Mouse (Mus musculus): ENCODE results near the gene Fads1. TPM values are rescaled to one million over a fixed set of nuclear protein-coding genes. Genes with fewer than 3 reads are reported as not detected.

Fads1 gene
- polyA plus RNA-seq (2014; fragmentation: Nextera tagmentation; extraction: Ambion mirVana): 64.6 and 65.8 TPM in 2 replicates

DNA sequence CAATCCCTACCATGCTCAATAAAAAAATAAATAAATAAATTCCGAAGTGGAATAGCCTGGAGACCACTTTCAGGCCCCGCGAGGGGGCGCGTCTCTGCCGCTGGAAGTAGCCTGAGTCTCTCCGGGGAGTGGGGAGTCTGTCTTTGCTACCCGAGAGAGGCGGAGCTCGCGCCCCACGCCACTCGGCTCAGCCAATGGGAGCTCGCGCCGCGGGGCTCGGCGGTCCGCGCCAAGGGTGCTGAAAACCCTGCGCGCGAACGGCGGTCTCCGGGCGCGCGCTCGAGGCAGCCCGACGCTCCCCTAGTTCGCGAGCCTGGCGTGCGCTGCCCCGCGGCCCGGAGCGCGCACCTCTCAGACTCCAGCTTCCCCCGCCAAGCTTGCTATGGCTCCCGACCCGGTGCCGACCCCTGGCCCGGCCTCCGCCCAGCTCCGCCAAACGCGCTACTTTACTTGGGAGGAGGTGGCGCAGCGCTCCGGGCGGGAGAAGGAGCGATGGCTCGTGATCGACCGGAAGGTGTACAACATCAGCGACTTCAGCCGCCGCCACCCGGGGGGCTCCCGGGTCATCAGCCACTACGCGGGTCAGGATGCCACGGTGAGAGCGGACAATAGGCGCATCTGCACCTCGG is at the start of gene Fads1:
TSS of gene Fads1 (plus strand) at position 219 of the 629 bp plus-strand sequence.
- Histone ChIP-seq H3K27me3 (ENCODE audit: control insufficient read depth, insufficient read depth, low read length) (no peaks in the 10 kb centered on the region), H3K4me3 (ENCODE audit: low read depth, low read length) (peak within 1 kb of the TSS; percentile 77), H3K9ac (ENCODE audit: low read depth, low read length) (peak within 1 kb of the TSS; percentile 86), H3K4me2 (peak within 1 kb of the TSS; percentile 80), H3K27ac (ENCODE audit: low read depth, low read length) (peak within 1 kb of the TSS; percentile 80), H3K9me3 (replicated peaks; ENCODE audit: control insufficient read depth, low read length) (no peaks in the 10 kb centered on the region), H3K36me3 (ENCODE audit: control insufficient read depth, insufficient read depth, low read length) (peaks cover 23% of the 10 kb centered on the region), H3K4me1 (ENCODE audit: control insufficient read depth, insufficient read depth, low read length) (peaks cover 15% of the 10 kb centered on the region)
- WGBS (ENCODE audit: insufficient replicate concordance): under 1% methylated on average over 70 of the region's 70 CpGs
- peak; percentile 96 for ATAC-seq (replicated peaks; ENCODE audit: insufficient number of reproducible peaks, low FRiP score, low TSS enrichment)

GRCm38 (mm10) chr19:10134692-10135091 is 48.0 kb upstream of the Fads1 start:
- Histone ChIP-seq H3K9ac (ENCODE audit: low read depth, low read length) (no peak overlapping the region), H3K4me2 (no peak overlapping the region), H3K36me3 (ENCODE audit: control insufficient read depth, insufficient read depth, low read length) (no peaks in the 10 kb centered on the region), H3K4me1 (ENCODE audit: control insufficient read depth, insufficient read depth, low read length) (no peaks in the 10 kb centered on the region), H3K27ac (ENCODE audit: low read depth, low read length) (no peak overlapping the region), H3K9me3 (replicated peaks; ENCODE audit: control insufficient read depth, low read length) (no peaks in the 10 kb centered on the region), H3K27me3 (ENCODE audit: control insufficient read depth, insufficient read depth, low read length) (no peaks in the 10 kb centered on the region), H3K4me3 (ENCODE audit: low read depth, low read length) (no peak overlapping the region)
- 39% methylated on average over 2 of the region's 2 CpGs for WGBS (ENCODE audit: insufficient replicate concordance)
- ATAC-seq (replicated peaks; ENCODE audit: insufficient number of reproducible peaks, low FRiP score, low TSS enrichment): no peak

DNA sequence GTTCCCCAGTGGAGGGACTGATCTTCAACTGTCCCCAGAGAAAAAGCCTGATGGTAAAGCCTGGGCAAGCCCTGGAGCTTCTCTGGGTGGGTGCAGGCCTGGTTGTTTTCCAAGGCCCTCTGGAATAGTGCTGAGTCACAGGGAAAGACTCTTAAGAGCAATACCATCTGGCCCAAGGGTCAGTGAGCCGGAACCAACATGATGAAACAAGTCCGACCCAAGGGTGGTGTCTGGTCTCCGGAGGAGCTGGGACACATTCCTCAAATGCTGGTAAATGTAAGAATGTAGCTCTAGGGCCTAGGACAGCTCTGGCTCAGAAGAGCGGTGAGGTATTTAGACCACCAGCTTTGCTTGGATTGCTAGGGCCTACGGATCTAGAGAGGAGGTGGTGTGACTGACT is 45.3 kb upstream of the Fads1 start:
- 67% methylated on average over 5 of the region's 5 CpGs for WGBS (ENCODE audit: insufficient replicate concordance)
- no peak overlapping the region for H3K9ac ChIP-seq (ENCODE audit: low read depth, low read length)
- H3K4me3 ChIP-seq (ENCODE audit: low read depth, low read length): no peak overlapping the region
- no peak for ATAC-seq (replicated peaks; ENCODE audit: insufficient number of reproducible peaks, low FRiP score, low TSS enrichment)
- H3K9me3 ChIP-seq (replicated peaks; ENCODE audit: control insufficient read depth, low read length): no peaks in the 10 kb centered on the region
- no peaks in the 10 kb centered on the region for H3K4me1 ChIP-seq (ENCODE audit: control insufficient read depth, insufficient read depth, low read length)
- H3K4me2 ChIP-seq: no peak overlapping the region
- H3K36me3 ChIP-seq (ENCODE audit: control insufficient read depth, insufficient read depth, low read length): no peaks in the 10 kb centered on the region
- no peak overlapping the region for H3K27ac ChIP-seq (ENCODE audit: low read depth, low read length)
- H3K27me3 ChIP-seq (ENCODE audit: control insufficient read depth, insufficient read depth, low read length): no peaks in the 10 kb centered on the region

GRCm38 (mm10) chr19:10139736-10140135 is 43.0 kb upstream of the Fads1 start:
- H3K4me2 ChIP-seq: no peak overlapping the region
- no peak overlapping the region for H3K4me3 ChIP-seq (ENCODE audit: low read depth, low read length)
- no peak for ATAC-seq (replicated peaks; ENCODE audit: insufficient number of reproducible peaks, low FRiP score, low TSS enrichment)
- H3K36me3 ChIP-seq (ENCODE audit: control insufficient read depth, insufficient read depth, low read length): no peaks in the 10 kb centered on the region
- no peaks in the 10 kb centered on the region for H3K4me1 ChIP-seq (ENCODE audit: control insufficient read depth, insufficient read depth, low read length)
- WGBS (ENCODE audit: insufficient replicate concordance): 66% methylated on average over 6 of the region's 6 CpGs
- H3K9ac ChIP-seq (ENCODE audit: low read depth, low read length): no peak overlapping the region
- no peaks in the 10 kb centered on the region for H3K27me3 ChIP-seq (ENCODE audit: control insufficient read depth, insufficient read depth, low read length)
- no peak overlapping the region for H3K27ac ChIP-seq (ENCODE audit: low read depth, low read length)
- no peaks in the 10 kb centered on the region for H3K9me3 ChIP-seq (replicated peaks; ENCODE audit: control insufficient read depth, low read length)

GRCm38 (mm10) chr19:10143667-10144066 is 39.0 kb upstream of the Fads1 start:
- no peak for ATAC-seq (replicated peaks; ENCODE audit: insufficient number of reproducible peaks, low FRiP score, low TSS enrichment)
- Histone ChIP-seq H3K36me3 (ENCODE audit: control insufficient read depth, insufficient read depth, low read length) (no peaks in the 10 kb centered on the region), H3K27ac (ENCODE audit: low read depth, low read length) (no peak overlapping the region), H3K4me3 (ENCODE audit: low read depth, low read length) (no peak overlapping the region), H3K27me3 (ENCODE audit: control insufficient read depth, insufficient read depth, low read length) (no peaks in the 10 kb centered on the region), H3K9ac (ENCODE audit: low read depth, low read length) (no peak overlapping the region), H3K4me2 (no peak overlapping the region), H3K9me3 (replicated peaks; ENCODE audit: control insufficient read depth, low read length) (no peaks in the 10 kb centered on the region), H3K4me1 (ENCODE audit: control insufficient read depth, insufficient read depth, low read length) (no peaks in the 10 kb centered on the region)
- 65% methylated on average over 2 of the region's 2 CpGs for WGBS (ENCODE audit: insufficient replicate concordance)

DNA sequence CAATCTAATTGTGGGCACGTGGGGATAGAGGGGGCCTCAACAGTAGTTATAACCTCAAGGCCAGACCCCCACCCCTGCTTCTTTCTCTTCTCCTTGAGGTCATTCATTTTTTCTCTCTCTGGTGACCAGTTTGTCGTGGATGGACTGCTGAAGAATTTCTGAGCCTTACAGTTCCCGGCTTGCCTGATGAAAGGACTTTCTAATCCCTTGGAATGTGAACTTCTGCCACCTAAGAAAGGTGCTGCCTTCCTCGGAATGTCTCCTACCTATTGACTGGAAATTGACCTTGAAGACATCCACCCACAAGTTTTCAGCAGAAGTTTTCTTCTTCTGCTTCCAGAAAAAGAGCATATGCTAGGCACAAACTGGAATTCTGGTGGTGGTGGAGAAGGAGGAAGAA is 38.2 kb upstream of the Fads1 start:
- no peaks in the 10 kb centered on the region for H3K36me3 ChIP-seq (ENCODE audit: control insufficient read depth, insufficient read depth, low read length)
- H3K4me1 ChIP-seq (ENCODE audit: control insufficient read depth, insufficient read depth, low read length): no peaks in the 10 kb centered on the region
- no peak overlapping the region for H3K9ac ChIP-seq (ENCODE audit: low read depth, low read length)
- H3K27me3 ChIP-seq (ENCODE audit: control insufficient read depth, insufficient read depth, low read length): no peaks in the 10 kb centered on the region
- H3K27ac ChIP-seq (ENCODE audit: low read depth, low read length): no peak overlapping the region
- no peaks in the 10 kb centered on the region for H3K9me3 ChIP-seq (replicated peaks; ENCODE audit: control insufficient read depth, low read length)
- no peak overlapping the region for H3K4me3 ChIP-seq (ENCODE audit: low read depth, low read length)
- H3K4me2 ChIP-seq: no peak overlapping the region
- 52% methylated on average over 4 of the region's 4 CpGs for WGBS (ENCODE audit: insufficient replicate concordance)
- ATAC-seq (replicated peaks; ENCODE audit: insufficient number of reproducible peaks, low FRiP score, low TSS enrichment): no peak

DNA sequence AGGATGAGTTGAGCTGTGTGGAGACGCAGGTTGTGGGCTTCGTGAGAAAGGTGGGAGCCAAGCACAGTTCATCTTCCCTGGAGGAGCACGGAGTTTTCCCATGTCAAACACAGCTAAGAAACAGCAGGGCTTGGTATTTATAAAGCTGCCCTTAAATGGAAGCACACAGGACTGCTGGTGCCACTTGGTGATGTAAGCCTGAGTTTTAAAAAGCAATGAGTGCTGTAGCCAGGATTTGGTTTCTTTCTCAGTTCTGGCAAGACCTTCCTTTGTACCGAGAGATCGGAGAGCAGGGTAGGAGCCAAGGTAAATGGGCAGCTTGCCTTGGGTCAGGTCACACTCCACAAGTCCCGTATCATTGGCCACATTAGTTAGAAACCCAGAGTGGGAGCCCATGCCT is 34.1 kb upstream of the Fads1 start:
- no peaks in the 10 kb centered on the region for H3K36me3 ChIP-seq (ENCODE audit: control insufficient read depth, insufficient read depth, low read length)

GRCm38 (mm10) chr19:10149189-10149588 is 33.5 kb upstream of the Fads1 start:
- 58% methylated on average over 3 of the region's 3 CpGs for WGBS (ENCODE audit: insufficient replicate concordance)
- no peaks in the 10 kb centered on the region for H3K4me1 ChIP-seq (ENCODE audit: control insufficient read depth, insufficient read depth, low read length)
- H3K4me2 ChIP-seq: no peak overlapping the region
- H3K4me3 ChIP-seq (ENCODE audit: low read depth, low read length): no peak overlapping the region
- no peaks in the 10 kb centered on the region for H3K27me3 ChIP-seq (ENCODE audit: control insufficient read depth, insufficient read depth, low read length)
- H3K9ac ChIP-seq (ENCODE audit: low read depth, low read length): no peak overlapping the region
- no peaks in the 10 kb centered on the region for H3K9me3 ChIP-seq (replicated peaks; ENCODE audit: control insufficient read depth, low read length)
- ATAC-seq (replicated peaks; ENCODE audit: insufficient number of reproducible peaks, low FRiP score, low TSS enrichment): no peak
- no peaks in the 10 kb centered on the region for H3K36me3 ChIP-seq (ENCODE audit: control insufficient read depth, insufficient read depth, low read length)
- no peak overlapping the region for H3K27ac ChIP-seq (ENCODE audit: low read depth, low read length)

More for the DNA sequence above, 34.1 kb upstream of the Fads1 start:
- Histone ChIP-seq H3K9ac (ENCODE audit: low read depth, low read length) (no peak overlapping the region), H3K4me3 (ENCODE audit: low read depth, low read length) (no peak overlapping the region), H3K9me3 (replicated peaks; ENCODE audit: control insufficient read depth, low read length) (no peaks in the 10 kb centered on the region), H3K4me2 (no peak overlapping the region), H3K27ac (ENCODE audit: low read depth, low read length) (no peak overlapping the region), H3K27me3 (ENCODE audit: control insufficient read depth, insufficient read depth, low read length) (no peaks in the 10 kb centered on the region), H3K4me1 (ENCODE audit: control insufficient read depth, insufficient read depth, low read length) (no peaks in the 10 kb centered on the region)
- 74% methylated on average over 6 of the region's 6 CpGs for WGBS (ENCODE audit: insufficient replicate concordance)
- no peak for ATAC-seq (replicated peaks; ENCODE audit: insufficient number of reproducible peaks, low FRiP score, low TSS enrichment)

DNA sequence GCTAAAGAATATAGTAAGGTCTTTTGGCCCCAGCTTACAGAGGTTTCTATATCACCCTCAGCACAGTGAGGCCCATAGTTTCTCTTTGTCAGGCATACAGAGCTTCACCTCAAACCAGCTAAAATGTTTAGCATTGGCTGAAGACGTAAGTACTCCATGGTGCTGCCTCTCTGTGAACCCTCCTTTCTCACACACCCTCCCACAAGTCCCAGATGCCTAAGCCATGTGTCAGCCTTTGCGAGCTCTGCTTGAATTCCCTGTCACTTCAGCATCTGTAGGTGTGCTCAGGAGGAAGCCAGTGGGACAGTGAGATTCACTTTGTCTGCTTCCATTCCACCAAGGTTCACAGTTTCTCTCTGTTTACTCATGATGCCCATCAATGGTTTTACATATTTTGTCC is 25.0 kb upstream of the Fads1 start:
- no peak overlapping the region for H3K9ac ChIP-seq (ENCODE audit: low read depth, low read length)
- no peak overlapping the region for H3K27ac ChIP-seq (ENCODE audit: low read depth, low read length)
- WGBS (ENCODE audit: insufficient replicate concordance): 41% methylated on average over 2 of the region's 2 CpGs
- H3K4me2 ChIP-seq: no peak overlapping the region
- H3K9me3 ChIP-seq (replicated peaks; ENCODE audit: control insufficient read depth, low read length): no peaks in the 10 kb centered on the region
- no peaks in the 10 kb centered on the region for H3K4me1 ChIP-seq (ENCODE audit: control insufficient read depth, insufficient read depth, low read length)
- no peaks in the 10 kb centered on the region for H3K36me3 ChIP-seq (ENCODE audit: control insufficient read depth, insufficient read depth, low read length)
- no peak overlapping the region for H3K4me3 ChIP-seq (ENCODE audit: low read depth, low read length)
- H3K27me3 ChIP-seq (ENCODE audit: control insufficient read depth, insufficient read depth, low read length): no peaks in the 10 kb centered on the region
- no peak for ATAC-seq (replicated peaks; ENCODE audit: insufficient number of reproducible peaks, low FRiP score, low TSS enrichment)
